27 mouse cellular contexts compared by ENCODE assay signal in genomic region chr11:46734617-46735016, GRCm38 (mm10). TPM values are rescaled to one million over a fixed set of nuclear protein-coding genes. Genes with fewer than 3 reads are reported as not detected.
A peak's percentile ranks its signal among the peaks of the same experiment; 100 is the strongest.
DNase-seq lines count a peak whose midpoint lies in the region; ATAC-seq and TF ChIP-seq lines count a peak whose summit lies in the region.
"Had no signal": no experiment of that assay in that cellular context is flagged by ENCODE, and none has a peak within 500 bp of the region (broad histone marks: within the 10 kb centered on the region; RNA-seq: fewer than 3 reads in every experiment).

No protein-coding gene starts in this region.

- H3K36me3 ChIP-seq in intestine, embryonic 14.5 days (ENCODE audit: control insufficient read depth, insufficient read depth, low read length), result no peaks in the 10 kb centered on the region
- H3K36me3 ChIP-seq in intestine, embryonic 16.5 days (ENCODE audit: control insufficient read depth, insufficient read depth, low read length), result no peaks in the 10 kb centered on the region
- no peaks in the 10 kb centered on the region for H3K36me3 ChIP-seq in kidney, embryonic 15.5 days
- H3K36me3 ChIP-seq in kidney, postnatal 0 days (ENCODE audit: insufficient read depth, low read length), result no peaks in the 10 kb centered on the region
- H3K36me3 ChIP-seq: embryonic facial prominence, embryonic 10.5 days; embryonic facial prominence, embryonic 12.5 days; G1E had no signal

- no peak overlapping the region for H3K9ac ChIP-seq in intestine, embryonic 14.5 days (ENCODE audit: low read length)
- H3K9ac ChIP-seq in intestine, embryonic 16.5 days (ENCODE audit: low read depth, low read length), result no peak overlapping the region
- no peak overlapping the region for H3K9ac ChIP-seq in kidney, embryonic 15.5 days
- H3K9ac ChIP-seq in kidney, postnatal 0 days (ENCODE audit: low read depth, low read length), result no peak overlapping the region
- H3K9ac ChIP-seq: embryonic facial prominence, embryonic 12.5 days; forebrain, embryonic 13.5 days had no signal

- DNase-seq in intestine, embryonic 14.5 days (ENCODE audit: low spot score), result no peak
- peak; percentile 26 for DNase-seq in kidney, adult 9 months
- no peak for DNase-seq in kidney, postnatal 4 days
- no peak for DNase-seq in kidney, postnatal 10 days
- DNase-seq in kidney, postnatal 0 days (ENCODE audit: low spot score), result peak; percentile 6
- DNase-seq in kidney, postnatal 25 days, result no peak
- DNase-seq: adrenal gland, adult 8-10 months; adrenal gland, postnatal 14 days; adrenal gland, postnatal 36 days; B cell, adult 2 months; cerebellum, adult 11-12 months; cerebellum, adult 2 months; cerebellum, adult 9-10 months; cerebellum, postnatal 10 days; cerebellum, postnatal 25 days had no signal

- H3K4me3 ChIP-seq in intestine, embryonic 14.5 days (ENCODE audit: low read depth, low read length), result no peak overlapping the region
- H3K4me3 ChIP-seq in intestine, embryonic 16.5 days (ENCODE audit: low read length), result no peak overlapping the region
- no peak overlapping the region for H3K4me3 ChIP-seq in kidney, embryonic 15.5 days (replicated peaks)
- H3K4me3 ChIP-seq in kidney, postnatal 0 days (replicated peaks; ENCODE audit: low read depth, low read length), result no peak overlapping the region
- H3K4me3 ChIP-seq: embryonic facial prominence, embryonic 10.5 days; embryonic facial prominence, embryonic 12.5 days; forebrain, embryonic 13.5 days had no signal

- no peak overlapping the region for H3K27ac ChIP-seq in intestine, embryonic 14.5 days (ENCODE audit: low read depth)
- no peak overlapping the region for H3K27ac ChIP-seq in intestine, embryonic 16.5 days (ENCODE audit: low read length)
- H3K27ac ChIP-seq in kidney, embryonic 15.5 days, result peak overlapping the region; percentile 70
- H3K27ac ChIP-seq in kidney, postnatal 0 days, result no peak overlapping the region
- H3K27ac ChIP-seq: embryonic facial prominence, embryonic 10.5 days; embryonic facial prominence, embryonic 12.5 days; forebrain, embryonic 13.5 days had no signal

- H3K4me2 ChIP-seq in intestine, embryonic 14.5 days (ENCODE audit: low read length), result no peak overlapping the region
- no peak overlapping the region for H3K4me2 ChIP-seq in intestine, embryonic 16.5 days (ENCODE audit: low read depth, low read length)
- H3K4me2 ChIP-seq in kidney, embryonic 15.5 days, result no peak overlapping the region
- H3K4me2 ChIP-seq in kidney, postnatal 0 days (ENCODE audit: low read length), result no peak overlapping the region
- H3K4me2 ChIP-seq: embryonic facial prominence, embryonic 12.5 days; forebrain, embryonic 13.5 days had no signal

- H3K4me1 ChIP-seq in intestine, embryonic 14.5 days (replicated peaks; ENCODE audit: control insufficient read depth, insufficient read depth, low read length), result no peaks in the 10 kb centered on the region
- no peaks in the 10 kb centered on the region for H3K4me1 ChIP-seq in intestine, embryonic 16.5 days (ENCODE audit: control insufficient read depth, insufficient read depth, low read length)
- no peaks in the 10 kb centered on the region for H3K4me1 ChIP-seq in kidney, embryonic 15.5 days
- no peaks in the 10 kb centered on the region for H3K4me1 ChIP-seq in kidney, postnatal 0 days (replicated peaks; ENCODE audit: insufficient read depth, low read length)
- H3K4me1 ChIP-seq: embryonic facial prominence, embryonic 10.5 days; embryonic facial prominence, embryonic 12.5 days; forebrain, embryonic 13.5 days had no signal

- 30% methylated on average over 1 of the region's 1 CpGs for WGBS in intestine, embryonic 14.5 days
- WGBS in intestine, embryonic 16.5 days, result 12% methylated on average over 1 of the region's 1 CpGs
- 30% methylated on average over 1 of the region's 1 CpGs for WGBS in kidney, embryonic 15.5 days
- WGBS in kidney, postnatal 0 days, result 38% methylated on average over 1 of the region's 1 CpGs

- no peaks in the 10 kb centered on the region for H3K27me3 ChIP-seq in intestine, embryonic 14.5 days (replicated peaks; ENCODE audit: control insufficient read depth, insufficient read depth, low read length)
- no peaks in the 10 kb centered on the region for H3K27me3 ChIP-seq in intestine, embryonic 16.5 days (replicated peaks; ENCODE audit: control insufficient read depth, insufficient read depth, low read length)
- no peaks in the 10 kb centered on the region for H3K27me3 ChIP-seq in kidney, embryonic 15.5 days
- H3K27me3 ChIP-seq in kidney, postnatal 0 days (ENCODE audit: insufficient read depth, low read length), result no peaks in the 10 kb centered on the region
- H3K27me3 ChIP-seq: CH12.LX; embryonic facial prominence, embryonic 12.5 days; forebrain, embryonic 13.5 days; Patski had no signal

- ATAC-seq in intestine, embryonic 14.5 days (replicated peaks; ENCODE audit: low FRiP score, low TSS enrichment, low read depth), result 0 out of 2 replicates have a peak, but pooled peaks have one; percentile 36
- no peak for ATAC-seq in intestine, embryonic 16.5 days
- ATAC-seq in kidney, embryonic 15.5 days (replicated peaks; ENCODE audit: low FRiP score), result peak; percentile 47; the same call in 1 of the 2 replicates
- no peak for ATAC-seq in kidney, postnatal 0 days (replicated peaks; ENCODE audit: low FRiP score, low read depth)
- ATAC-seq: activated CD4-positive, CD25-positive, alpha-beta regulatory T cell, adult 4 months; CD4-positive, CD25-positive, alpha-beta regulatory T cell, adult 4 months; forebrain, embryonic 13.5 days had no signal

- H3K9me3 ChIP-seq in intestine, embryonic 14.5 days (ENCODE audit: control insufficient read depth, low read length), result no peaks in the 10 kb centered on the region
- no peaks in the 10 kb centered on the region for H3K9me3 ChIP-seq in intestine, embryonic 16.5 days (ENCODE audit: control insufficient read depth, low read length)
- no peaks in the 10 kb centered on the region for H3K9me3 ChIP-seq in kidney, embryonic 15.5 days (replicated peaks)
- H3K9me3 ChIP-seq in kidney, postnatal 0 days (replicated peaks; ENCODE audit: low read length), result no peaks in the 10 kb centered on the region
- H3K9me3 ChIP-seq: embryonic facial prominence, embryonic 10.5 days; embryonic facial prominence, embryonic 12.5 days; forebrain, embryonic 13.5 days; G1E had no signal

- no peak for TF ChIP-seq CTCF in kidney, postnatal 0 days (IDR thresholded peaks at IDR 0.05; ENCODE audit: low read depth)

RNA-seq across cellular contexts. Expression of gene Havcr1, which starts 0.3 kb away (rescaled TPM):
- polyA plus RNA-seq in intestine, embryonic 14.5 days (2014; fragmentation: Nextera tagmentation; extraction: Ambion mirVana), result not detected in 2 replicates
- 0.12 TPM in 1 of 2 replicates, not detected in the other for polyA plus RNA-seq in intestine, embryonic 16.5 days (2015; fragmentation: Nextera tagmentation; extraction: Ambion mirVana)
- 0.36 and 0.45 TPM in 2 replicates for polyA plus RNA-seq in kidney, embryonic 15.5 days (2015; fragmentation: Nextera tagmentation; extraction: Ambion mirVana)
- 0.80 and 0.93 TPM in 2 replicates for polyA plus RNA-seq in kidney, postnatal 0 days (2015; fragmentation: Nextera tagmentation; extraction: Ambion mirVana)
- polyA plus RNA-seq: activated CD4-positive, CD25-positive, alpha-beta regulatory T cell, adult 4 months; cerebellum, adult 2 months; cortical plate, adult 2 months; embryonic facial prominence, embryonic 10.5 days; embryonic facial prominence, embryonic 12.5 days; forebrain, embryonic 11.5 days; forebrain, embryonic 13.5 days; G1E had no signal

RNA-seq across cellular contexts. Expression of gene Timd2, which starts 27.8 kb away (rescaled TPM):
- polyA plus RNA-seq in intestine, embryonic 14.5 days (2014; fragmentation: Nextera tagmentation; extraction: Ambion mirVana), result 0.09 TPM in 1 of 2 replicates, not detected in the other
- polyA plus RNA-seq in intestine, embryonic 16.5 days (2015; fragmentation: Nextera tagmentation; extraction: Ambion mirVana), result 1.8 and 2.4 TPM in 2 replicates
- polyA plus RNA-seq in kidney, embryonic 15.5 days (2015; fragmentation: Nextera tagmentation; extraction: Ambion mirVana), result 0.81 and 1.7 TPM in 2 replicates
- 0.67 and 0.70 TPM in 2 replicates for polyA plus RNA-seq in kidney, postnatal 0 days (2015; fragmentation: Nextera tagmentation; extraction: Ambion mirVana)
- polyA plus RNA-seq: cerebellum, adult 2 months; cortical plate, adult 2 months; forebrain, embryonic 13.5 days; G1E had no signal

Comparison
In these comparisons a context has a peak if more than half of its experiments do, and no peak if none do; other contexts are left out.
1. ATAC-seq: peak in intestine, embryonic 14.5 days (single experiment) and kidney, embryonic 15.5 days (single experiment); none in intestine, embryonic 16.5 days (single experiment) and kidney, postnatal 0 days (single experiment).
2. DNase-seq: peak in kidney, adult 9 months (single experiment) and kidney, postnatal 0 days (single experiment); none in intestine, embryonic 14.5 days (single experiment), kidney, postnatal 4 days (0 of 2), kidney, postnatal 10 days (single experiment) and kidney, postnatal 25 days (0 of 2).